Mouse (Mus musculus) C2C12 (cell line): ENCODE measurements around the gene Banp.

Experiments used
- CEBPB ChIP-seq: IDR thresholded peaks from one replicate; pipeline ENCODE4 v1.6.1; 2011; ENCODE audit warnings: low read depth, mild to moderate bottlenecking, control low read depth, moderate library complexity
- CTCF ChIP-seq: IDR thresholded peaks from one replicate; pipeline ENCODE4 v1.5.1; 2011; ENCODE audit not compliant: control insufficient read depth, insufficient read depth, insufficient read length
- MAX ChIP-seq: IDR thresholded peaks from one replicate; pipeline ENCODE4 v1.6.1; 2011; ENCODE audit warnings: mild to moderate bottlenecking, control low read depth
- MYOD1 ChIP-seq: IDR thresholded peaks from one replicate; pipeline ENCODE4 v1.6.1; 2011; ENCODE audit warnings: low read depth; ENCODE audit not compliant: control insufficient read depth, insufficient read length
- MYOG ChIP-seq: IDR thresholded peaks from one replicate; pipeline ENCODE4 v1.6.1; 2011; ENCODE audit not compliant: control insufficient read depth, insufficient read length; ENCODE audit errors: extremely low read depth
- USF1 ChIP-seq: IDR thresholded peaks from one replicate; pipeline ENCODE4 v1.6.1; 2011; ENCODE audit warnings: low read depth, mild to moderate bottlenecking, control low read depth, moderate library complexity

DNA sequence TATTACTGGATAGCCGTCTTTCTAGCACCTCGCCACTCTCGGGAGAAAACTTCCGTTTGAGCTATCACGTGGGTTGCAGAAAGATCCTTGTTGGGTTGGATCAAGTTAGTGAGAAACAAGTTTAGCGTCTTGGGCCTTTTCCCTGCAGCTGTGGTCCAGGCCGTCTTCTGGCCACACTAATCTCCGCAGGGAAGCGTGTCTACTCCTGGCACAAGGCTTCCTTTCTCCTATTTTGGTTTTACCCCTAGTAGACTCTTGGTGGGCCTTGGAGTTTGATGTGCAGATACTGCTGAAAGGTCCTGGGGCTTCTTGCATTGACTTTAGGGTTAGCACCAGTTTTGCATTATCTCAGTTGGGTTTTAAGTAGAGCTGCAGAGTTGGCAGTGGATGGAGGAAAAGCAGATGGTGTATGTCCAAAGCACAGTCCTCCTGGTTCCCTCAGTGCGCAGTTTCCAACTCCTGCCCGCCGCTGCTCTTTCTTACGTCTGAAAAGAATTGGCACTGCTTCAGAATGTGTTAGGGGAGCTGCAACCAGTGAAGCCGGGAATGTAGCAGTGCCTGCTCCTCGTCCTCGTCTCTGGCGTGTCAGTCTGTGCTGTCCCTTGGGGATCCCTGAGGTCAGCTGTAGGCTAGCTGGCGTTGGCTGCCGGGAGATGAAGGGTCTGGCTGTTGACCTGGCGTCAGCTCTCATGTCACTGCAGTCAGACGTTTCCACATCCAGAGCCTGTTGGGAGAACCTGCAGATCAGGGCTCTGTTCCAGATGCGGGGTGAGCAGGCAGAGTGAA lies 68.7 kb downstream of the Banp start:
- TF ChIP-seq CTCF (no peak), MYOG (no peak), MYOD1 (no peak), USF1 (no peak), MAX (no peak), CEBPB (no peak)
